Mouse (Mus musculus) liver, embryonic 14.5 days (tissue): Measurements from ENCODE around the gene Tor4a.

ENCODE experiments used
- CTCF ChIP-seq: IDR thresholded peaks from 2 replicates; pipeline ENCODE4 v1.5.1; 2016; ENCODE audit warnings: antibody characterized with exemption, low read depth, control low read depth
- EP300 ChIP-seq: IDR thresholded peaks from 2 replicates; pipeline ENCODE4 v1.6.1; 2016; ENCODE audit warnings: antibody characterized with exemption, low read depth

- TF ChIP-seq CTCF (no peak), EP300 (no peak)
Observed at GRCm38 (mm10) chr2:25176573-25176972, 20.1 kb downstream of the Tor4a start.
